Mouse (Mus musculus) common myeloid progenitor, adult 5-6 weeks (primary cell): ENCODE measurements around the gene Ccdc86. TPM values are rescaled to one million over a fixed set of nuclear protein-coding genes. Genes with fewer than 3 reads are reported as not detected.

Source experiments
- ATAC-seq: replicated peaks from 2 replicates; pipeline ENCODE4 v1.8.0; 2016; ENCODE audit warnings: low read depth, mild to moderate bottlenecking, moderate TSS enrichment, inconsistent platforms; ENCODE audit not compliant: poor library complexity, severe bottlenecking
- total RNA-seq: library from RNA; stranded (forward); fragments of 200-1000, 187-1606 nt; gene quantifications from 2 replicates; pipeline ENCODE4 v1.2.3, GENCODE M21; 2017

The Ccdc86 gene
- total RNA-seq, 1 experiment from 2014 or later: 21.4 TPM

DNA sequence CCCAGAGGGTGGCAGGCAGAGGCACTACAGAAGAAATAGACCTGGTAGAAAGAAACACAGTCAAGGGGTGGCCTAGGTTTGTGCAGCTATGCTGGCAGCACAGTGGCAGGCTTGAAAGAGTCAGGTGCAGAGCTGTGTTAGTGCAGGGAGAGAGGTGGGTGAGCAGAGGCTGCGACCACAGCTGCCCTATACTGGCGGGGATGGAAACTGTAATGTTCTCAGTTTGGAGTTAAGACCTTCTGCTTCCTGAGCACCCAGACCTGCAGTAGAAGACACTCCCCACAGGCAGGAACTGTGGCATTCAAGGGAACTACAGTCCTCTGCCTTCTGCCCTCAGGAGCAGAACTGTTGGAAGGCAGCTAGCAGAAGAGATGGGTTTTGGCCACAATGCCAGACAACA is 34.2 kb downstream of the Ccdc86 start:
- ATAC-seq: peak; percentile 65

DNA sequence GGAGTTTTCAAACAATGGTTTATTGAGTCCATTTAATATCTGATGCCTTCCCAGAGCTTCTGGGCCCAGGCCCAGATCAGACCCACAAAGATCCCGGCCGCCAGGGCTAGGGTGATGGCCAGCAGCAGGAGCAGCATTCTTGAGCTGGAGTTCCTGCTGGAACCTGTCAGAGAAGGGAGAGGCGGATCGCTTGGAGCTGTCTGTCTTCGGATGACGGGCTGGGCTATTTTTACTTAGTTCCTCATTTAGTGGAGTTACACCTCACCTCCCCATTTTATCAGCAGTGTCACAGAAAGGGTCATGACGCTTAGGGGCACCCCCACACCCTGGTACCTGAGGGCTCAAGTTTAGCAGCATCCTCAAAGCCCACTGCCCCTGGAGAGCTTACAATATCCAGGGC is 34.8 kb downstream of the Ccdc86 start:
- peak; percentile 84 for ATAC-seq

DNA sequence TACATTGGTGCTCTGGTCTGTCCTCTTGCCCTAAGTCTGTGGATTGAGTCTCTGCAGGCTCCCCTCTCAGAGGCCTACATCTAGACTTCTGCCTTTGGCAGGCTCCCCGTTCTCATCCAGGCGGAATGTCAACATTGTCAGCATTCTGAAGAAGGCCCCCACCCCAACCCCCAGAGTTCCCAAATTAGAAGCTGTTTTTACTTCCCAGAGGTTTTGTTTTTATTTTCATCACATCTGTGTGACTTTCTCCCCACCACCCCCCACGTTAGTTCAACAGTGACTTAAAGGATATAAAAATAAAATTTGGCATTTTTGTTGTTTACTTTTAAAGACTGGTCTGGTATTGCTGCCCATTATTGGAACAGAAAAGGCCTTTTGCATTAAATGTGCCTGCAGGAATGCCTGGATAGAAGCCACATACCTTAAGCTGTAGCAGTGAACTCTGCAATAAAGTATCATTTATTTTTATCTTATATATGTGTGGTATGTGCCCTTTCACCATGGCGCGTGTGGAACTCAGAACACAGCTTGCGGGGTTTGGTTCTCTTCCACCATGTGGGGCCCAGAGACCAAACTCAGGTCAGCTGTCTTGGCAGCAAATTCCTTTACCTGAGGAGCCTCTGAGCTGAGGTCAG is 39.9 kb downstream of the Ccdc86 start:
- ATAC-seq: no peak

DNA sequence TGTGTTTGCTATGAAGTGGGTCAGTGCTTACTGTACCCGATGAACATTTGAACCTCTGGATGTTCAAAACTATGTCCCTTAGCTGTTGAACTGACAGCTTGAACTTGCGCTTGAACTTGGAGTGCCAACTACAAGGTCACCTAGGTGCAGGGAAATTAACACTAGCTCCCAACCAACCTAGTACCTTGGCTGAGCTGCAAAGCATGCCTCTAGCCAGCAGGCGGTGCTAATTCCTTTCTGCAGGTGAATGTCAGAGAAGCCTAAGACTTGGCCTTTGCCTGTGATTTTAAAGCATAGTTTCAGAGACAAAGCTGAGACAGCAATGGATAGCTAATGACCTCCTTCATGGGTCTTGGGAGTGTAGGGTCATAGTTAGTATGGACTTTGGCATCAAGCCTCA is 41.2 kb downstream of the Ccdc86 start:
- ATAC-seq: peak; percentile 69

DNA sequence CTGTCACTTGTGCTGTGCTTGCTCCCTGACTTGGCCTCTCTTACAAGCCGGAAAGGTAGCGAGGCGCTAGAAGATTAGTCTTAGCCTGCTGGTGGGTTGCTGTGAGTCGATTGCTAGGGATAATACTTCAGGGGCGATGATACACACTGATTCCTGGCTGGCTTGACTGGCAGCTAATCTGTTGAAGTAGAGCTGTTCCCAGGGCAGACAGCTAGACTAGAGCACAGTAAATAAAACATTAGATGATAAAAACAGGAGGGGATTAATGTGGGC is 43.4 kb downstream of the Ccdc86 start:
- no peak for ATAC-seq

DNA sequence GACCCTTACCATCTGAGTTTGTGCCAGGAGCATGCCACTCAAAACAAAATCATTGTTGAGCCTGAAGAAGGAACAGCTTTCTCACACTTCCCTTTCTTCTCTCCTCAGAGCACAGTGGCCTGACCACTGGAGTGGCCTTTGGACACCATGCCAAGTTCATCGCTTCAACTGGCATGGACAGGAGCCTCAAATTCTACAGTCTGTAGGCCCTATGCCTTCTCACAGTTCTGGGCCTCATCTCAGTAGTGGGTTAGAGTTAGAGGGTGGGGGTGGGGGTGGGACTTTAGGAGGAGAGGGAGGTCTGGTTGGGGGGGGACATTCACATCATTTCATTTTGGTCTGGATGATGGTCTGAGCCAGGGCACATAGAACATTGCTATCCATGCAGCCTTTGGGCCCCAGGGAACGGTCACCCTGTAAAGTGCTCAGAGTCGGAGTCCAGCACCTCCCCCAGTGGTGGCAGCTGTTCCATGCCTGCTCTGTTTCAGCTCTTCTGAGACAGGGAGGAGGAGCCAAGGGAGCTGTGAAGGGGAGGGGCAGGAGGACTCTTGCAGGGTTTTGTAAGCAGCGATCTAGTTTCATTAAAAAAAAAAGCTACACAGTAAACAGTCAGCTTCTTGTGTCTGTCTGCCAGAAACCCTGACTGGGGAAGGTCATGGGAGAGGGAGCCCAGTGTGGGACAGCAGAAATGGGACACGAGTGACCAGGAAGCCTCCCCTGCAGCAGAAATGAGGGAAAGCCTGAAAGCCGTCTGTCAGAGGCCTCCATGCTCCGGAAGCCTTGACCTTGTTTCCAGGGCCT is 43.9 kb downstream of the Ccdc86 start:
- ATAC-seq: no peak

DNA sequence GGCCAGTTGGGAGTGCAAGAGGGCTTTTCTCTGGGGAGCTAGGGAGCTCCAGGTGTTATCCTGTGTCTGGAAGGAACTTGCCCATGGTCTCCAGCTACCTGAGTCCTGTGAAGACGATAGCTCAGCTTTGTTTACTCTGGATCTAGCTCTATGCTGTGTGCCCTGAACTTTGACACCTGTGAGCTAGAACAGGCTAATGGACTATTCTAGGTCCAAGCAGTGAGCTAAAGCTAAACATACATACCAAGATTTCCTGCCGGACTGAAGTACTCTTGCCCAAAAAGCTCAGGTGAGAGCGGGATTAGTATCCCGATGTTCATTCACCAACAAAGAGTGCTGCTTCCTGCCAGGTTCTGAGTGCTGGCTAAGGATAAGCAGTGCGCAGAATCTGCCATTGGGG is 44.6 kb downstream of the Ccdc86 start:
- no peak for ATAC-seq

DNA sequence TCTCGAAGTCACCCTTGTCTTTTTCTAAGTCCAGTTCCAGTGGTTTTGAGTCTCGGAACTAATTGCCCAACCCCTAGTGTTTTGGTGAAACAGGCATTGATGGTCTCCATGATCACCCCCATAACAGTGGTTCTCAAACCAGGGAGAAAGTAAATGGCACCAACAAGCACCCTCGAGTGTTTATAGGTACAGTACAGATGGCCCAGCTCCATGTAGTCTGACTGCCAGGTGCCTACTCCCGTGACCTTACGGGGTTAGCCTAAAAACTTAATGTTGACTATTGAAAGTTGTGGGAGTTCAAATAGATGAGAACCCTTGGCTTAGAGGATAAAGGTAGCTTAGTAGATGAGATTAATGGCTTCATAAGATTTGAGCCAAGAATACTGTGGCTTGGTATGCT is 48.0 kb downstream of the Ccdc86 start:
- ATAC-seq: no peak

DNA sequence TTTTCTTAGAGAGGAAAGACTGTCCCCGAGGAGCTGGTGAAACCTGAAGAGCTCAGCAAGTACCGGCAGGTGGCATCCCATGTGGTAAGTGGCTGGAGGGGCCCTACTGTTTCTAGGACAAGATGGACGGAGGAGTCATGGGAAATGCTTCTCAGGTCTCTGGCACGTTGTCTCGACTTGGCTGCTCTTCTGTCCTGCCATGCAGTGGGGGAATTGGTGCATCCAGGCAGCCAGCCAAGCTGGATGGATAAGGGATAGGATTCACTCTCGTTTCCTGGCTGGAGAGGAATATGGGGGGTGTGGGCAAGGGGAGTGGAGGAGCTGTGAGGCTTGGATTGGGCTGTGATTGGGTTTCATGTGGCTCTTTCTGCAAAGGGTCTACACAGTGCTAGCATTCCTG is 48.8 kb downstream of the Ccdc86 start:
- ATAC-seq: no peak

DNA sequence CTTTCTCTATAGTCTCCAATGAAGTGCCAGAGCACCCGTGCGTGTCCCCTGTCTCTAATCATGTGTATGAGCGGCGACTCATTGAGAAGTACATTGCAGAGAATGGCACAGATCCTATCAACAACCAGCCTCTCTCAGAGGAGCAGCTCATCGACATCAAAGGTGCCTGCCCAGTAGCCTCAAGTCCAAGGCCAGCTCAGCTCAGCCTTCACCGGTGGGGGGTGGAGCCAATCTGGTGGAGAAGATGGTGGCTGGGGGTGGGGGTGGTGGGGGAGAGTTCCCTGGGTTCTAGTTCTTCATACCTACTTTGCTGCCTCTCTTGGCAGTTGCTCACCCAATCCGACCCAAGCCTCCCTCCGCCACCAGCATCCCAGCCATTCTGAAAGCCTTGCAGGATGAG is 51.6 kb downstream of the Ccdc86 start:
- no peak for ATAC-seq

DNA sequence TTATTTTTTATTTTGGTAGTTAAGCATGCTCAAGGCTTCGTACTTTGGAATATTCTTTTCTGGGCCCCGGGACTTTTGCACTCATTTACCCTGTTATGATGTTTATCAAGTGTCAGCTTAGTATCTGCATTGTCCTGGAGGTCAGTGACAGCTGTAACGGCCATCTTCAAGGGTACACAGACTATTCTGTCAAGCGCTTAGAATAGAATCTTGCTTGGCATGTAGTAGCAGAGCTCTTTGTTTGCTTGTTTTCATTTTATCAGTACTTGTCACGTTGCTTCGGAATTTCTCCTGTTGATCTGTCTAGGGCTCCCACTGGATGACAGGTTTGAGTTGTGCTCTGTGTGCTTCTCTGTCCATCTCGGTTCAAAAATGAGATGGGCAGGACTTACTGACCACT is 52.2 kb downstream of the Ccdc86 start:
- no peak for ATAC-seq

DNA sequence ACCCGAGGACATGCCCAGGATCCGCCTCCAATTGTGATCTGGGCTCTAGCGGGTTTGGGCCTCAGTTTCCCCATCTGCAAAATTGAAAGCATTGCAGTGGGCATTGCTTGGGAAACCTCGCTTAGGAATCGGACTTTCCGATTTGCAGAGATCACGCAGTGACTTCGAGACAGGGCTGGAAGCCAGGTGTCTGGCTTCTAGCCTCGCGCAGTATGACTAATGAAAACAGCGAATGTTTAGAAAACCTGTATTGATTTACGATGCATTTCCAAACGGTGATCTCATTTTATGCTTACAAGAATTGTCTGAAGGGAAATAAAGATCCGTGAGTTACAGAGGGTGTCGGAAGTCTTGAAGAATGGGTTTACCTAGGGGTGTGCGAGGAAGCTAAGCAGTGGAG is 53.4 kb downstream of the Ccdc86 start:
- no peak for ATAC-seq

DNA sequence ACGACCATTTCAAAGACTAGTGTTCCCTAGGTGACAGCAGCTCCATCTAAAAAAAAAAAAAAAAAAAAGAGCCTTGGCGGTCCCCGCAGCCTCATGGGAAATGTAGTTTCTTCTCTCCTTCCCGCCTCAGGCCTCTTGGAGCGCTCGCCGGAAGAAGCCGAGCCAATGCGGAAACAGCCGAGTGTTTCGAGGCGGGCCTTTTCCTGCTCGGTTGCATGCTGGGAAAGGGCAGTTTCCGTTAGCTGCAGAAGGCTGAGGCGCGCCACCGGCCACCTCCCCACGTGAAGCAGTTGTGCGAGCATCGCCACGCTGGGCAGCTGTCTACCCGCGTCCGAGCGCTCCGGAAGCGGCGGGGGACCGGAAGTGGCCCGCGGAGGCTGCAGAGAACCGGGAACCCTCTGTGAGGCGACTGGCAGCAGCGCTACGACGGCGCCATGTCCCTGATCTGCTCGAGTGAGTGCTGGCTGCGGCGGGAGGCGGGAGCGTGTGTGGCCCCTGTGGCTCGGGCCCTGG is 54.0 kb downstream of the Ccdc86 start, which contains the start of gene Prpf19:
Gene Prpf19 (plus strand): TSS at position 216 of the 513 bp plus-strand sequence.
- peak; percentile 96 for ATAC-seq

DNA sequence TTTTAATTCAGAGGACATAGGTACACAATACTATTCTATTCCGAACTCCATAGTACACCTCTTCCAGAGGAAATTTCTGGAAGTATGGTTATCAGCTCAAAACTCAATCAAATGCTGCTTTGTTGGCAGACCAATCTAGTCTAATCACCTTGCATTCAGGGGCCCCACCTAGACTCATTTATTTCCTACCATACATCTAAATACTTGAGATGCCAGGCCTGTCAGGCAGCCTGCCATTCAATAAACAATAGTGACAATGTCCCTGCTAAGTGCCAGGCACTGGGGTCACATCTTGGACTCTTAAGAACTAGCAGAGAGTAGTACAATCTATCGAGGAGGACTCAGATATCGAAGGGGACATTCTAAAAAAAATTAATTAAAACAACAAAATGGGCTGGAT is 56.9 kb downstream of the Ccdc86 start:
- ATAC-seq: no peak

Other genes starting within 250 kb of the Ccdc86 start
- gene Cd5, start 210.3 kb downstream of the Ccdc86 start, total RNA-seq: 0.53 TPM in 1 of 2 replicates, not detected in the other
- gene Cd6, start 119.2 kb downstream of the Ccdc86 start, total RNA-seq: 0.46 and 0.87 TPM in 2 replicates
- 0.39 TPM in 1 of 2 replicates, not detected in the other for gene Slc15a3, start 109.5 kb downstream of the Ccdc86 start, total RNA-seq
- 0.19 and 0.46 TPM in 2 replicates for gene Tmem132a, start 79.3 kb downstream of the Ccdc86 start, total RNA-seq
- 16.2 and 24.7 TPM in 2 replicates for gene Tmem109, start 67.3 kb downstream of the Ccdc86 start, total RNA-seq
- 121 and 140 TPM in 2 replicates for gene Prpf19, start 54.0 kb downstream of the Ccdc86 start, total RNA-seq
- not detected in 2 replicates for gene Zp1, start 28.6 kb downstream of the Ccdc86 start, total RNA-seq
- gene Ptgdr2, start 12.1 kb downstream of the Ccdc86 start, total RNA-seq: 0.23 TPM in 1 of 2 replicates, not detected in the other
- not detected in 2 replicates for gene Ms4a10, start 25.4 kb upstream of the Ccdc86 start, total RNA-seq
- not detected in 2 replicates for gene Ms4a15, start 44.0 kb upstream of the Ccdc86 start, total RNA-seq
- not detected in 2 replicates for gene Ms4a18, start 68.8 kb upstream of the Ccdc86 start, total RNA-seq
- not detected in 2 replicates for gene Ms4a8a, start 131.8 kb upstream of the Ccdc86 start, total RNA-seq
- gene 1700017D01Rik, start 181.6 kb upstream of the Ccdc86 start, total RNA-seq: not detected in 2 replicates
- gene 1700025F22Rik, start 216.1 kb upstream of the Ccdc86 start, total RNA-seq: not detected in 2 replicates
- gene Ms4a13, start 247.5 kb upstream of the Ccdc86 start, total RNA-seq: not detected in 2 replicates